Mouse (Mus musculus) lung, postnatal 10 days (tissue): ENCODE measurements at regions not wholly inside any gene's neighbourhood (a gene's known extent, or its start where the extent isn't known, plus 50 kb on each side); places are given as distances from the start of the nearest gene placed in this dataset.
A peak's percentile ranks its signal among the peaks of the same experiment; 100 is the strongest.

Source experiments
- DNase-seq: peaks from one replicate; pipeline ENCODE4 v3.0.0; 2021

GRCm38 (mm10) chr1:185519811-185520210, 65.2 kb downstream of the Slc30a10 start:
- DNase-seq = no peak

DNA sequence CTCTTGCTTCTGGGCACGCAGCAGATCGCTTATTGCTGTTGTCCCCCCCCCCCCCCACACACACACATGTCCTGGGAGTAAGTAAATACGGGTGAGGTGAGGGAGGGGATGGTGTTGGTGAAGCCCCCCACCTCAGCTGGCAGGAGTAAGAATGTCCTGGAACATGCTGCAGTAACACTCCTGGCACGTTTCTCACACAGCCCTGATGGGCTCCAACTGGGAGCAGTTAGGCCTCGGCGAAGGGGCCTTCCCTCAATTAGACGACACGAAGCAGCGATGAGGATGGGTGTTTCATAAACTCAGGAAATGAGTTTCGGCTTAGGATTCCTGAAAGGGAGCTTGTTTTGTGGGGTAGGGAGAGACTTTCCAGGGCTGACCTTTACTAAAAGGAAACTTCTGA, 69.4 kb downstream of the Slc30a10 start:
- DNase-seq = no peak

DNA sequence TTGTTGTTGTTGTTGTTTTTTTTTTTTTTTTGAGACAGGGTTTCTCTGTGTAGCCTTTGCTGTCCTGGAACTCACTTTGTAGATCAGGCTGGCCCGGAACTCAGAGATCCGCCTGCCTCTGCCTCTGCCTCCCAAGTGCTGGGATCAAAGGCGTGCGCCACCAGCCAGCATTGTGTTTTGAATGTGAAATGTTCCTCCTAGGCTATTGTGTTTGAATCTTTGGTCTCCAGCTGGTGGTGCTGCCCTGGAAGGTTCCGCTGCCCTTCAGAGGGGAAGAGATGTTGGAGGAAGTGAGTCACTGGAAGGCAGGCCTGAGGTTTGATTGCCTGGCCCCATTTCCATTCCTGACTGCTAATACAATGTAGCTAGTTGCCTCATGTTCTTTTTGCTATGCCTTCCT, 78.8 kb downstream of the Slc30a10 start:
- no peak for DNase-seq

DNA sequence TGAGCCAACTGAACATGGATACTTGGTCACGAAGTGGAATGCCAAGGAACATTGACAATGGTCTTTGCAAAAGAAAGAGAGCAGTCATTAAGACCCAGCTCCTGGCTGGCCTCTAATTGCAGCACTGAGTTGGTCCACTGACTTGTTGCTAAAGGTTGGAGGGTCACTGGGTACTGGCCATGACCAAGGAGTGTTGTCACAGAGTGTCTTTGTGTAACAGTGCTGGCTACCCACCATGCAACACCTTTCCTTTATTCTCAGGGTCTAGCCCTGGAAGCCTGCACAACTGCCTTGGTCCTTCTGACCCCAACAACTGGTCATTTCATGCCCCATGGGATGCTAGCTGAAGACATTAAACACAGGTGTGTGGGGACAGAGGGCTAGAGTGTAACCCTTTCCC, 79.5 kb downstream of the Slc30a10 start:
- DNase-seq = no peak

GRCm38 (mm10) chr1:185535321-185535720, 80.7 kb downstream of the Slc30a10 start:
- DNase-seq = peak; percentile 56

DNA sequence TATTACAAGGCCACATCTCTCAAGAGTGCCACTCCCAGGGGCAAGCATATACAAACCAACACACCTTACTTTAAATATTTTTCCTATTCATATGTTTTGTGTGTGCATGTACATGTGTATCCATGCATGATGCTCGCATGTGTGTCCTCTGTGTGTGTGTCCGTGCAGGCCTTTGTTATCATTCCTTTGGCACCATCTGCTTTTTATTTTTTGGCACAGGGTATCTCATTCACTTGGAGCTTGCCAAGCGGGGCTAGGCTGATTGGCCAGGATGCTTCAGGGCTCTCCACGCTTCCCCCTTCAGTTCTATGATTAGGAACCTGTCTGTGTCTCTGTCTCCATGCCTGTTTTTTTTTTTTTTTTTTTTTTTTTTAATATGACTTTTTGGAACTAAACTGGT, 82.6 kb downstream of the Slc30a10 start:
- DNase-seq = no peak

GRCm38 (mm10) chr1:185539458-185539857, 84.8 kb downstream of the Slc30a10 start:
- no peak for DNase-seq

- DNase-seq = peak; percentile 19
These were observed 91.7 kb downstream of the Slc30a10 start for GRCm38 (mm10) chr1:185546346-185546745.

- peak; percentile 14 for DNase-seq
These were observed 118.3 kb downstream of the Slc30a10 start for GRCm38 (mm10) chr1:185572761-185573530.

GRCm38 (mm10) chr1:185574978-185575377, 120.3 kb downstream of the Slc30a10 start:
- DNase-seq = no peak

DNA sequence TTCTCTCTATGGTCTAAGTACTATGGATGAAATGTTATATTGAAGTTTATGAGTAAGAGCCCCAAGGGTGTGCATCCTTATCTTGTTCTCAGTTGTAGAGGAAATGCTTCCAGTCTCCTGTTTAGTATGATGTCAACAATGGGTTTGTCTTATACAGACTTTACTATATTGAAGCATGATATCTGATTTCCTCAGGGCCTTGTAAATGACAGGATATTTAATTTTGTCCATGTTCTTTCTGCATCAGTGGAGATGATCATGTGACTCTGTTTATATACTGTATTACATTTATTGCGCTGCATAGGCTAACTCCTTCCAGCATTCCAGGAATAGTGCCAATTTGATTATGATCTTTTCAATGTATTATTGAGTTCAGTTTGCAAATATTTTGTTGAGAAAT, 125.2 kb downstream of the Slc30a10 start:
- DNase-seq = no peak

GRCm38 (mm10) chr1:185585191-185585870, 130.7 kb downstream of the Slc30a10 start:
- DNase-seq = peak; percentile 24

GRCm38 (mm10) chr1:185587671-185588347, 133.2 kb downstream of the Slc30a10 start:
- DNase-seq = peak; percentile 76

DNA sequence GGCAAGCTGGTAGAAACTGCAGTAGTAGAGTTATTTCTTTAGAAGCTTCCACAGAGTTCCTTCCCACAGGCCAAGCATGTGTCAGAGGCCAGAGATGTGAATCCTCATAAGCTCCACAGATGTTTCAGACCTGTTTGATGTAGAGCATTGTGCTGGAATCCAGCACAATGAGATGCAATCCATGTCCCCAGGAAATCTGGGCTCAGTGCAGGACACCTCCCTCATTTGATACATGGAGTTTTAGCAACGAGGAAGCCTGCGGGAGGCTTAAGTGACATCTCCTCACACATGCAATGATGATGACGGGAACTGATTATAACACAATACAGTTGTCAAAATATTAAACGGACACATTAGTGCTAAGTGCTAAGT, 133.7 kb downstream of the Slc30a10 start:
- DNase-seq = no peak

DNA sequence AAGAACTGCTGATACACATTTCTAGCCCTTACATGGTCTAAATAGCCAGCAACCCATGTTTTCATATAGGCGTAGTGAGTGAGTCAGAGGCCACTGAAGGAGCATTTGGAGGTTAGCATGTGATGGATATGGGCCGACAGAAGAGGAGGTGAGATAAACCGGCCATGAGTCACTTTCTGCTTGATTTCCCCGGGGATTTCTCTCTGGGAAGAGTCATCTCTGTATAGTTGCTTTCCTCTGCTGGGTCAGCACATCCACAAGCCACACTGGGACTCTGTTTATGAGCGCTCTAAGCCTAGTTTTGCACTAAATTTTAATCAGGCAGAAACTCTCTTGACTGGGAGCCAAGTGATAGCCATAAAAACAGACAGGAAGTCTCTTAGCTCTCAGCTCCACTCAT, 142.2 kb downstream of the Slc30a10 start:
- no peak for DNase-seq

DNA sequence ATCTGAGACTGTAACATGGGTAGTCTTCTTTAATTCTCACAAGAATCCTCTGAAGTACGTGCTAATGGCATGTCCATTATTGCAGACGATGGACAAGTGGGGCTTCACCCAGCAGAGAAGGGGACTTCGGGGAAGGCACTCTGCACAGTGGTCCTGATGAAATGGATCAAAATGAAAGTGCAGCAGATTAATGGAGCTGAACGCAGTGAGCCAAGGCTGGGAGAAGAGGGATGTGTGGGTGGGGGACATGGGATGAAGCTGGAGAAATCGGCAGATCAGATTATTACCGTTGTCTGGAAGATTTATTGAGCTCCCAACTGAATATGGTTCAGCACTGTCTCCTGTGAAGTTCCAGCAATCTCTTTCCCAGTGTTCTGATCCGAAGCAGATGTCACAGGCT, 143.9 kb downstream of the Slc30a10 start:
- no peak for DNase-seq

- no peak for DNase-seq
These were observed 146.5 kb downstream of the Slc30a10 start for GRCm38 (mm10) chr1:185601166-185601565.

DNA sequence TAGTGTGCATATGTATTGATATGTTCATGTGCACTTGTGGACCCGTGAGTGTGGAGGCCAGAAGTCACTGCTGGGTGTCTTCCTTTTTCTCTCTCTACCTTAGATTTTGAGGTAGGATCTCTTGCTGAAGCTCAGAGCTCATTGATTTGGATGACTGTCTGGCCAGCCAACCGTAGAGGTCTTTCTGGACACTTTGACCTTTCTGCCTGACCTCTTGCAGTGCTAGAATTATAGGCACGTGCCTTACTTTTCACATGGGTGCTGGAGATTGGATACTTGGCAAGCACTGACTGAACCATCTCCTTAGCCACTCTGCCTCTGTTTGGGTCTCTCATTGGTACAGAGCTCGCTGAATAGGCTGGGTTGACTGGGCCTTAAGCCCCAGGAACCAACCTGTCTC, 151.3 kb downstream of the Slc30a10 start:
- DNase-seq = no peak

- no peak for DNase-seq
These were observed 153.0 kb downstream of the Slc30a10 start for GRCm38 (mm10) chr1:185607611-185608010.

DNA sequence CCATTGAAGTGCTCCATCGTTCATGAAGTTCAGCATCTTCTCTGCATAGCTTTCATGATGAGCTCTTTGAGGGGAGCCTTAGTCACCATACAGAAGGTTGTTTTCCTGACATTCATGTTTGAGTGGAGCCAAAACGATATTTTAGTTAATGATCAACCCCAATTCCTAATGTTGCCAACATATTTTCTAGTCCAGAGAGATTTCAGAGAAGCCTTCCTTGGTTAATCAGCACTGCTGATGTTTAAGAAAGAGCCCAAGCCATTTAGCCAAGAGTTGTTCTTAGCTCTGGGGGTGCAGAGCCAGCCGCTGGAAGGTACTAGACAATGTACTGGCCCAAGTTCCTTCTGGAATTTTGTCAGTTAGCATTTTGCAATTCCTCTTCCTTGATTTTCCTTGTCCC, 153.8 kb downstream of the Slc30a10 start:
- DNase-seq = no peak

GRCm38 (mm10) chr1:185610586-185610985, 155.9 kb downstream of the Slc30a10 start:
- peak; percentile 24 for DNase-seq

GRCm38 (mm10) chr1:185615819-185616429, 161.3 kb downstream of the Slc30a10 start:
- DNase-seq = peak; percentile 35

DNA sequence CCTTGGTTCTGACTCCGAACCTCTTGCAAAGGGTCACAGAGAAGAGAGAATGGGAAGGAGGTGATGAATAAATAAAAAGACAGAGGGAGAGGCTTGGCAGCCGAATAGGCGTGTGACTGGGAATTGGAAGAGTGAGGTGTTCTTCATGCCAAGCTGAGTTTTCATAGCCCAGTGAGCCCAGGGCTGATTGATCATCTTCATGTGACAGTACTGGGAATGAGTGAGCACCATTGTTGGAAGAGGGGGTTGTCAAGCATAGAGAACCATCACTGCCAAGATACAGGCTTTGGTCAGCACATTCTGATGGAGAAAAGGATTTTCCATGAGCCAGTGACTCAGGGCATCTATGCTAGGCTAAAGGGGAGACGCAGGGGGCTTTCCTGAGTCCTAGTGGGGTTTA, 163.0 kb downstream of the Slc30a10 start:
- peak; percentile 21 for DNase-seq

GRCm38 (mm10) chr1:185619011-185619410, 164.4 kb downstream of the Slc30a10 start:
- DNase-seq = no peak
